Mouse (Mus musculus) hindbrain, postnatal 0 days (tissue): ENCODE measurements around the gene Ugt1a10. TPM values are rescaled to one million over a fixed set of nuclear protein-coding genes. Genes with fewer than 3 reads are reported as not detected.
"Not testable (repeated sequence)": the region's sequence is repeated elsewhere in the genome, so short reads cannot be mapped to it uniquely, and the experiment has no call there.

Experiments used
- ATAC-seq: fragments of 200-750 bp; cut with Nextera tagmentation; 2 replicates; pipeline ENCODE4 v1.8.0; 2017; ENCODE audit warnings: mild to moderate bottlenecking, moderate TSS enrichment, moderate library complexity
- DNase-seq: peaks from one replicate; pipeline ENCODE4 v3.0.0-alpha.2; 2015; ENCODE audit warnings: low spot score
- H3K27ac ChIP-seq: fragments of 300-500 bp; sonication (generic); 2 replicates; pipeline ENCODE4 v1.5.1; 2014; ENCODE audit warnings: mild to moderate bottlenecking
- H3K27me3 ChIP-seq: fragments of 300-500 bp; sonication (generic); 2 replicates; pipeline ENCODE4 v1.6.1; 2014; ENCODE audit warnings: low read length, mixed read lengths; ENCODE audit not compliant: insufficient read depth
- H3K36me3 ChIP-seq: fragments of 300-500 bp; sonication (generic); 2 replicates; pipeline ENCODE4 v1.6.1; 2014; ENCODE audit warnings: low read length, mixed read lengths; ENCODE audit not compliant: insufficient read depth
- H3K4me1 ChIP-seq: fragments of 300-500 bp; sonication (generic); 2 replicates; pipeline ENCODE4 v1.6.1; 2014; ENCODE audit warnings: antibody characterized with exemption, low read length, mixed read lengths; ENCODE audit not compliant: insufficient read depth
- H3K4me2 ChIP-seq: fragments of 300-500 bp; sonication (generic); 2 replicates; pipeline ENCODE4 v1.6.1; 2014; ENCODE audit warnings: low read depth, mild to moderate bottlenecking, low read length, moderate library complexity, mixed read lengths
- H3K4me3 ChIP-seq: fragments of 300-500 bp; sonication (generic); 2 replicates; pipeline ENCODE4 v1.5.1; 2014; ENCODE audit warnings: low read length
- H3K9ac ChIP-seq: fragments of 300-500 bp; sonication (generic); replicated peaks from 2 replicates; pipeline ENCODE4 v1.6.1; 2014; ENCODE audit warnings: mild to moderate bottlenecking, low read length, moderate library complexity, mixed read lengths
- H3K9me3 ChIP-seq: fragments of 300-500 bp; sonication (generic); 2 replicates; pipeline ENCODE4 v1.6.1; 2016; ENCODE audit warnings: low read length, mixed read lengths
- CTCF ChIP-seq: IDR thresholded peaks from 2 replicates; pipeline ENCODE4 v1.5.1; 2016; ENCODE audit warnings: antibody characterized with exemption, control low read depth, low read depth
- WGBS: fragments of 180-500 bp; shearing (Covaris S2); extraction: QIAGEN DNeasy Blood & Tissue Kit; methylation state at CpG from one replicate; pipeline ENCODE4 v1.1.7; 2014; 5-methylcytosine and 5-hydroxymethylcytosine counted together
- polyA plus RNA-seq: library from polyadenylated mRNA; unstranded; fragments of >200 nt; fragmentation: Nextera tagmentation; extraction: Ambion mirVana; gene quantifications from 2 replicates; pipeline ENCODE4 v1.2.1, GENCODE M21; 2015
- total RNA-seq: library from RNA; depleted of rRNA; stranded (reverse); fragments of >200 nt; gene quantifications from 2 replicates; pipeline ENCODE4 v1.2.3, GENCODE M21; 2014

Gene Ugt1a10
- total and polyA plus RNA-seq, 2 experiments from 2014 or later, result not detected

GRCm38 (mm10) chr1:88125827-88126360 is 70.7 kb downstream of the Ugt1a10 start:
- not testable (repeated sequence) for ATAC-seq, DNase-seq, H3K9ac ChIP-seq, H3K27me3 ChIP-seq, H3K4me2 ChIP-seq, H3K4me1 ChIP-seq, H3K4me3 ChIP-seq, H3K9me3 ChIP-seq, H3K36me3 ChIP-seq, H3K27ac ChIP-seq
- peak; percentile 40; the same call in 1 of the 2 replicates for TF ChIP-seq CTCF
- WGBS, result 85% methylated on average over 4 of the region's 4 CpGs

- H3K9me3 ChIP-seq, H3K36me3 ChIP-seq, H3K9ac ChIP-seq, H3K4me1 ChIP-seq, H3K4me2 ChIP-seq, ATAC-seq, DNase-seq, H3K27me3 ChIP-seq, H3K27ac ChIP-seq, H3K4me3 ChIP-seq: not testable (repeated sequence)
- WGBS, result 88% methylated on average over 2 of the region's 2 CpGs
These were observed 73.9 kb downstream of the Ugt1a10 start for GRCm38 (mm10) chr1:88129091-88129490.

GRCm38 (mm10) chr1:88130223-88130622 is 75.0 kb downstream of the Ugt1a10 start:
- H3K27ac ChIP-seq, H3K27me3 ChIP-seq, H3K9ac ChIP-seq, ATAC-seq, DNase-seq, H3K9me3 ChIP-seq, H3K36me3 ChIP-seq, H3K4me1 ChIP-seq, H3K4me3 ChIP-seq, H3K4me2 ChIP-seq: not testable (repeated sequence)
- WGBS, result 81% methylated on average over 1 of the region's 1 CpGs

- peak; percentile 54 for DNase-seq
- no peaks in the 10 kb centered on the region for H3K4me1 ChIP-seq
- peak overlapping the region; percentile 68; the same call in 1 of the 2 replicates for H3K27ac ChIP-seq
- ATAC-seq, result peak; percentile 45
- no peak for TF ChIP-seq CTCF
- no peaks in the 10 kb centered on the region for H3K27me3 ChIP-seq
- no peak overlapping the region for H3K4me2 ChIP-seq
- WGBS, result 37% methylated on average over 3 of the region's 3 CpGs
- no peak overlapping the region for H3K4me3 ChIP-seq
- H3K36me3 ChIP-seq, result no peaks in the 10 kb centered on the region
- no peak overlapping the region for H3K9ac ChIP-seq
- no peaks in the 10 kb centered on the region for H3K9me3 ChIP-seq
These were observed 78.8 kb downstream of the Ugt1a10 start for GRCm38 (mm10) chr1:88133908-88134456.

- peak; percentile 70 for DNase-seq
- not testable (repeated sequence) for H3K4me1 ChIP-seq, H3K4me3 ChIP-seq, H3K4me2 ChIP-seq, H3K9ac ChIP-seq, H3K36me3 ChIP-seq, H3K9me3 ChIP-seq, H3K27me3 ChIP-seq
- ATAC-seq, result peak; percentile 89
- WGBS, result 40% methylated on average over 5 of the region's 5 CpGs
- H3K27ac ChIP-seq, result peak within 1 kb of the TSS; percentile 68; the same call in 1 of the 2 replicates
These were observed 79.3 kb downstream of the Ugt1a10 start, which contains the start of gene Ugt1a6a for GRCm38 (mm10) chr1:88134457-88135011. TSS of gene Ugt1a6a (plus strand) at chr1:88134809.

GRCm38 (mm10) chr1:88135229-88135904 is 80.2 kb downstream of the Ugt1a10 start:
- H3K27ac ChIP-seq, DNase-seq, H3K4me3 ChIP-seq, H3K27me3 ChIP-seq, H3K4me2 ChIP-seq, H3K36me3 ChIP-seq, H3K4me1 ChIP-seq, ATAC-seq, H3K9me3 ChIP-seq, H3K9ac ChIP-seq: not testable (repeated sequence)
- 88% methylated on average over 5 of the region's 6 CpGs for WGBS

GRCm38 (mm10) chr1:88136646-88137045 is 81.5 kb downstream of the Ugt1a10 start:
- Histone ChIP-seq H3K36me3 (no peaks in the 10 kb centered on the region), H3K9ac (no peak overlapping the region), H3K4me3 (no peak overlapping the region), H3K27ac (no peak overlapping the region), H3K4me1 (no peaks in the 10 kb centered on the region), H3K4me2 (no peak overlapping the region), H3K9me3 (no peaks in the 10 kb centered on the region), H3K27me3 (no peaks in the 10 kb centered on the region)
- whole genome bisulfite sequencing, result 55% methylated on average over 2 of the region's 2 CpGs
- no peak for TF ChIP-seq CTCF
- no peak for DNase-seq
- ATAC-seq, result no peak
